Mouse (Mus musculus): ENCODE data around the gene Pdss1.

DNA sequence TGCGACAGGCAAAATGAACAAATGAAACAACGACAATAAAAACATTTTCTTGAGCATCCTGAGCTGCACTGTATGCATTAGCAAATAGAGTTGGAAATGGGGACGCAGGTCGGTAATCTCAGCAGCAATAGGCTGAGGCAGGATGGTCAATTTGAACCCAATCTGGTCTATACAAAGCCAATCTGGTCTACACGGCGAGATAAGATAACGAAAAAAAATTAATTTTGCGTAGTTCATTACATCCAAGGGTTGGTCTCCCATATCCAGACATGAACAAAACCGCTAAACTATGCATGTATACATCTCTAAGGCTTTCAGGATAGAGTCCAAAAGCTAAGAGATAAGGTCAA is 415 bp upstream of the Pdss1 start:
- TF ChIP-seq CTCF (IDR thresholded peaks at IDR 0.05; ENCODE audit: borderline replicate concordance, insufficient read depth, low read depth, low read length) (no peak), POLR2A (IDR thresholded peaks at IDR 0.05; ENCODE audit: borderline replicate concordance, insufficient read depth, low read length) (no peak)
